Mouse (Mus musculus) thymus, adult 18-20 months (tissue): ENCODE data around the gene Apoc1.
A peak's percentile ranks its signal among the peaks of the same experiment; 100 is the strongest.

ENCODE experiments used
- DNase-seq, 2 experiments: peaks; one replicate each; pipeline ENCODE4 v3.0.0; 2022; ENCODE audit warnings: mixed read lengths in 2 of 2

Gene Apoc1

DNA sequence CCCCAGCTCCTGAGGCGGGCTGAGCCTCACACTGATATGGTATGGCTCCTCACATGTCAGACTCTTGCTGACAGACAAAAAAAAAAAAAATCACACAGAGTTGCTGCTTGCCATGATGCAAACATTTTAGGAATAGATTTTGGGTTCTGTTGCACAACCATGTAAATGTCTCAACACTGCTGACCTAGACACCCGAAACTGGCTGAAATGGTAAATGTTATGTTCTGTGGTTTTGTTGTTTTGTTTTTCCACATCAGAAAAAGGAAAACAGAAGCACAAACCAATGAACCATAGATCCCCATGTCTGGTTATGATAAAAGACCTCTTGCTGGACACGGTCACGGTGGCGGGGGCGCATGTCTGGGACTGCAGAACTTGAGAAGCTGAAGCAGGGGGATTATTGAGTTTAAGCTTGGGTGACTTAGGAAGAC, 8.7 kb downstream of the Apoc1 start:
- no peak for DNase-seq

DNA sequence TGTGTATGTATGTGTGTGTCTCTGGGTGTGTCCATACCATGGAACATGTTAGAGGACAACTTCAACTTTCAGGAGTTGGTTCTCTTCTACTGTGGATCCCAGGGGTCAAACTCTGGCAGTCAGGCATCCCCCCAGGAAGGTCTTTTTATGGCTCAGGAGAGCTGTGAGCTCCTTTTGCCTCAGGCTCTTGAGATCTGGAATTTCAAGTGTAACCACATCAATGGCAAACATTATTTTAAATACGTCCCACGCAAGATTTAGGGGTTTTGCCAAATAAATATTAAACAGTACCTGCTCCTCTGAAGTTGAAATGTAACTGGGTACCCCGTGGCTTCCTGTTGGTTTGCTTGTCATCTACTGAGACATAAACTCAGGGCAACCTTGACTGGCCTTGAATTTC, 9.5 kb downstream of the Apoc1 start:
- no peak for DNase-seq

DNA sequence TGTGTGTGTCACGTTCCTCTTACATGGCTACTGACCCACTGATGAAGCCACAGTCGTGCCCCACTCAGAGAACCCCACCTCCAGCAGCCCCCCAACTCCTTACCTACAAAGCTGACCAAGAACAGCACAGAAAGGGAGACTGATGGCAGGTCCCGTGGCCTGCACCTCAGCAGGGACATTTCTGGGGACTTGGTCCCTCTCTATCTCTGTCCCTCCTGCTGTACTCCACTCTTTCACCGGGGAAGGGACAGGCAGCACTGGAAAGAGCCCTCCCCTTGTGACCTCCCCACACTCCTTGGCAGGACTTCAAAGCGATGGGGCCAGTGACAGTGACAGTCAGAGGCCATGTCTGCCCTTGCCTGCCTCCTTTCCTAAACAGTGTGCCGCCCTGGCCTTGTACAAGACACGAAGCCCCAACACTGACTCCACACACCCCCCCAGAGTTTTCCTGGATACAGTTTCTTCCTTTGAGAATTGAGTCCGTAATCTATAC, 11.2 kb downstream of the Apoc1 start, which contains the start of the genes Gm44805 and Apoc4:
Gm44805 (minus strand) TSS at position 222 of the 493 bp plus-strand sequence.
Apoc4 (minus strand) TSS at position 278 of the 493 bp plus-strand sequence.
- DNase-seq: no peak

DNA sequence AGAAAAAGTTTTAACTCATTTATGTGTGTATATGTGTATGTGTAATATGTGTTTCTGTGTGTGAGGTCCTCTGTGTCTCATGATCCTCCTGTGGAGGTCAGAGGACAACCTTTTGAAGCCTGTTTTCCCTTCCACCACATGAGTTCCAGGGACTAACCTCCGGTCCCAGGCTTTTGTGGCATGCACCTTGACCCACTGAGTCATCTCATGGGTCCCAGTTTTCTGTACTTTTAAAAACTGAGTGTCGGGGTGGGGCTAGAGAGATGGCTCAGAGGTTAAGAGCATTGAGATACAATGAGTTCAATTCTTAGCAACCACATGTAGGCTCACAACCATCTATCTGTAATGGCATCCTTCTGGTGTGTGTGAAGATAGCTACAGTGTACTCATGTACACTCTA, 11.8 kb downstream of the Apoc1 start:
- no peak for DNase-seq

DNA sequence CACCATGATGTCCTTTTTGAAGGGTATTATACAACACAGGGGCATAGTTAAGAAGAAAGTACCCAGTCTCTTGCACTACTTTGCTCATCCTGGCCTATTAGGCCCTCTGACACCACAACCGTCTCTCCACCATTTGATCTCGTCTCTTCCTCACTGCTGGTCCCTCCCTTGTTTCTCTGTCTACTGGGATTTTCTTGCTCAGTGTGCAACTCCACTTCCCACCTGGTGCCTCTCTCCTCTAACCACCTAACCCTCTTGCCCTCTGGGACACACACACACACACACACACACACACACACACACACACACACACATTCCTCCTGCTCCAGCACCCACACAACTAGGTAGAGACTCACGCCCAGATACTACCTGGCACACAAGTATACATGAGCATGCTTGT, 13.6 kb downstream of the Apoc1 start:
- no peak for DNase-seq

DNA sequence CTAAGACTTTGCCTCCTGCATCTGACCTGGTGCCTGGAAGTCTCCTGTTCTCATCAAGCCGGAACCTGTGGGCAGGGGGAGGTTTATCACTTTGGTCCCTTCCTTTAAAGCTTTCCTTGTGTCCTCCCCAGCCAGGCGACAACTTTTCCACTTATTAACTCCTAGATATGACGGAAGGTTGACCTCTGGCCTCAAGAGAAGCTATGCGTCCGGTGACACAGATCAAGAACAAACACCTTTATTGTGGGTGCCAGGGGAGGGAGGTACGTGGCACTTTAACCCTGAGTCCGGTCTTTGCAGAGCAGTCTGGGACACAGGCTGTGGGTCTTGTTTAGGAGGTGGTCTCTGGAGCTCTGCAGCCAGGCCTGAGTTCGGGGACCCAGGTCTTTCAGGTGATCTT, 14.6 kb downstream of the Apoc1 start, which contains the start of gene Apoc2:
Apoc2 (minus strand) TSS at position 70 of the 400 bp plus-strand sequence.
- no peak for DNase-seq

DNA sequence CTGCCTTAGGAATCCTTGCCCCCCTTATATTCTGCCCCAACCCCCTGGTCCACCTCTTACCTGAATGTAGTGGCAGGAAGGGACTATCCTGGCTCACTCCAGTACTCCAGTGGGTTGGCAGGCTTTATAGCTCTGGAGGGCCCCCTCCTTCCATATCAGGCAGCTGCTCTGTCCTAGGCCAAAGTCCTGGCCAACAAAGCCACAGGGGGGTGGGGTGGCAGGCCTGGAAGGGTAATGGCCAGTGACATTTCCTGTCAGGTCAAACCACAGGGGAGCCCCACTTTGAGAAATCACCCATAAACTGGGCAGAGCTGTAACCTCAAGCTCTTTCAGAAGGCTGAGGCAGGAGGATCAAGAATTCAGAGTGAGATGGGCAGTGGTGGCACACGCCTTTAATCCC, 15.8 kb downstream of the Apoc1 start:
- no peak for DNase-seq

DNA sequence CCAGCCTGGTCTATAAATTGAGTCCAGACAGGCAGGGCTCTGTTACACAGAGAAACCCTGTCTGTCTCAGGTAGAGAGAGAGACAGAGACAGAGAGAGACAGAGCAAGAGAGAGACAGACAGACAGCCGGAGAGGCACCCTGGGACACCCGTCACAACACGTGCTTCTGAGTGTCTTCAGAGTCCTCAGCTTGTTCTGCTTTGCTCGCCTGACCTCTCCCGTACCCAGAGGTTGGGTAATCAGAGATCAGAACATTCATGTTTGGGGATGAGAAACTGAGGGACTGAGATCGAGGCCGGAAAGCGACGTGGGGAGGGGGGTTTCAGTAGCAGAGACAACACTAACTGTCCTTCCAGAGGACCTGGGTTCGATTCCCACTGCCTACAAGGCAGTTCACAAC, 16.6 kb downstream of the Apoc1 start:
- no peak for DNase-seq

DNA sequence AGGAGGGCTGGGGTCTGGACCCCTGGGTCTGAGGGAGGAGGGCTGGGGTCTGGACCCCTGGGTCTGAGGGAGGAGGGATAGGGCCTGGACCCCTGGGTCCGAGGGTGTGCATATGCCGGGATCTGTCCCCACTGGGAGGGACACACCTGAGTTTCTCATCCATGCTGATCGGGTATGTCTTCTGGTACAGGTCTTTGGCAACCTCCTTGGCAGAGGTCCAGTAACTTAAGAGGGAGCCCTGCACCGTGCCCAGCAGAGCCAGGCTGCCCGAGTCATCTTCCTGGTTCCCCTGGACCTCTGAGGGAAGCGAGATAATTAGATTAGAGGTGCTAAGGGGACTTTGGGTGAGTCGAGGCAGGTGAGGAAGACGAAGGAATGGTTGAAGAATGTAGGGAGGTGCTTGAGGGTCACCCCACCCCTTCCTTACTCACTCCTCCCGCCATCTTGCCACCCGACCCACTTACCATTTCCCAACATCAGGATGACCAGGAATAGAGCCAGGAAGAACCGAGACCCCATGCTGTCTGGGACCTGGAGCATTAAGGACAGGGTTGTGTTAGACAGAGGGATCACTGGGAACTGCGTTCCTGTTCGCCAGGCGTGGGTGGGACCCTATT, 19.3 kb downstream of the Apoc1 start:
- no peak for DNase-seq

DNA sequence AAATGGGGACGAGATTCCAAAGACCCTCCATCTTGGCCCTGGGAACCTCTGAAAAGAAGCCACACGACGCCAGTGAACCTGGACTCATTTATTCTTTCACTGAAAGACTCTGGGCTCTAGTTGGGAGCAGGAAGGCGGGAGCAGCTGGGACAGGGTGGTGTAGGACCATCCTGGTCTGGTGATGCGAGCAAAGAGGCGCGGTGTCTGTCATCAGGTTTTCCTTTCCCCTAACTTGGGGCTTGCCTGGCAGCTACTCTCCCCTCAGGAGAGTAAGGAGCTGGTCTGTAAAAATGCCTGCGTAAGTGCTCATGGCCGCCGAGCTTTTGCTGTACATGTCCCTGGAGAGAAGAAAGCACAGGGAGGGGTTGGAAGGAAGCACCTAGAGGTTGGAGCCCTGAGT, 20.9 kb downstream of the Apoc1 start:
- no peak for DNase-seq

DNA sequence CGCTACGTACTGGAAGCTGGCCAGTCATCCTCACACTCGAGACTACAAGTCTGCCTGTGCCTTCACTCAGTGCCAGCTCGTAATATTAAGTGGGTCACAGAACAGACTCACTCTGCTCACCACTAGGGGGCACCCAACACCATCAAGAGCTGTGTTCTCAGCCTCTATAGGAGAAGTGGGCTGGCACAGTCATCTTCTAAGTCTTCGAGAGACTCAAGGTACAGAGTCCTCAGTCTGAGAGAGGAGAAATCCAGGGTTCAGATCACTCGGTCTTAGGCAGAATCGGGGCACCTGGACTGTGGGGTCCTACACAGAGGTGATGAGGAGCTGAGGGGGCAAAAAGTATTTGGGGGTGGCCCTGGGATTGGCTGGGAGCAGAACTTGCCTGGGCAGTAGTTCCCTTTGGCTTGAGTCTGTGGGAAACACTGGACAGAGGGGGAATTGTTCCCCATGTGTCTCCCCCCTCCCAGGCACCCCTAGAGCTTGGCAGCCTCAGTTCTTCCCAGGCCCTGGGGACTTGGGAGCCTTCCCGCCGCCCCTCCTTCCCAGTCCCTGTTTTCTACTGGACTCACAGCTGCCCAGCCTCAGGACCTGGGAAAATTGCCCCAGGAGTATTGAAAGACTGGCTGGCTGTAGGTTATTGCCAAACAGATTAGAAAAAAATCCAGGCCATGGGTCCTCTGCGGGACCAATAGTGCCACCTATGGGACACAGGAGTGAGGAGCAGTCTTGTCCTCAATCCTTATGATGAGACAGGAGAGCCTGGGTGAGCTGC, 23.3 kb downstream of the Apoc1 start:
- peak; percentile 64 to 79 for DNase-seq

DNA sequence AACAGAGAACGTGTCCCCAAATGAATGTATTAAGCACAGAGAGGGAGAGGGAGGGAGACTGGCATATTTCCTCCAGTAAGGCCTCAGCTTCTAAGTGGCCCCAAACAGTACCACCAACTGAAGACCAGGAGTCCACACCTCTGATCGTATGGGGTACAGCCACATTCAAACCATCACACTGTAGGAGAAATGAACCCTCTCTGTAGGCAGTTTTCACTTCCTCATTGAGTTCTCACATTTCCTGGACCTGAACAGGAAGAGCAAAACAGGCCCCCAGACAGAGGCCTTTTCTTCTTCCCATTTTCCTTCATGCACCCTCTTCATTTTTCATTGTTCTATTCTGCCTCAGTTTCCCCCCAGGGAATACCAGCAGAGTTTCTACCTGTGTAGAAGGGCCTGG, 25.0 kb downstream of the Apoc1 start:
- no peak for DNase-seq

DNA sequence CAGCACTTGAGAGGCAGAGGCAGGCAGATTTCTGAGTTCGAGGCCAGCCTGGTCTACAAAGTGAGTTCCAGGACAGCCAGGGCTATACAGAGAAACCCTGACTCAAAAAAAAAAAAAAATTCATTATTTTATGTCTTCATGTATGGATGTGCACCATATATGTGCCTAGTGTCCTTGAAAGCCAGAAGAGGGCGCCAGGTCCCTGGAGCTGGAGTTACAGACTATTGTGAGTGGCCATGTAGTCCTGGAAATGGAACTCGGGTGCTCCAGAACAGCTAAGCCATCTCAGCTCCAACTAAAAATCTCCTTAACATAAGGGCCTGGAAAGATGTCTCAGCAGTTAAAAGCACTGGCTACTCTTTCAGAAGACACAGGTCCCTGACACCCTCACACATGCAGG, 25.7 kb downstream of the Apoc1 start:
- DNase-seq: no peak

DNA sequence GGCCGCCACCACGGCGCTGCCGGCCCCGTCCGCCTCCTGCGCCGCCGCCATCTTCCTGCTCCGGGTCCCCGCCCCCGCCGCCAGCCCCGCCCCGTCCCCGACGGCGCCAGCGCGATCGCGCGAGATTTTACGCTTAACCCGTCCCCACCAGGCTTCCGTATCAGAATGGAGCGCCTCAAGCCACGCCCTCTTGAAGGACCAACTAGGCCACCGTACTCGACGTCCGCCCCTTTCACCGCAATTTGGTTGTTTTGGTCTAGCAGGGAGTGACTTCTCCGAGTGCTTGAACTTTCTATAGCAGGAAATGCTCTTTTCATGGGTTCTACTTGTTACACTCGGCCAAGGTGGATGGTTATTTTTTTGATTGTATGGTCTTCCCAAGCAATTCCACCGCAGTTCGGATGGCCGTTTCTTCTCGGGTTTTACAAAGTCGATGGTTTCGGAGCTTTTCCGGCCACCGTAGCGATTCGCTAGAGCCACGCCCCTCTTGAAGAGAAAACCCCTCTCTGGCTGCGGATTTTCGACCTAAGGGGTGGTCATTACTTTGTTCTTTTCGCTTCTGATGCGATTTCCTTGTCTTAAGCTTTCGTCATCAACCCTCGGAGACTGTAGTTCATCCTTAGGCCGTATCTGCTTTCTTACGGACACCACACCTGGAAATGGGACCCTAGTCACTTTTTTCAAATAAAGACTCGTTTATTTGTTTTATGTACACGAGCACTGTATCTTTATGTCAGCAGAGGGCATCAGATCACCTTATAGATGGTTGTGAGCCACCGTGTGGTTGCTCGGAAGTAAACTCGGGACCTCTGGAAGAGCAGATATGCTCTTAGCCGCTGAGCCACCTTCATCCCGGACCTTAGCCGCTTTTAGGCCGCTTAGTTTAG, 27.3 kb downstream of the Apoc1 start, which contains the start of gene Clptm1:
Clptm1 (minus strand) TSS at position 79 of the 887 bp plus-strand sequence.
- DNase-seq: peak; percentile 92 to 96

DNA sequence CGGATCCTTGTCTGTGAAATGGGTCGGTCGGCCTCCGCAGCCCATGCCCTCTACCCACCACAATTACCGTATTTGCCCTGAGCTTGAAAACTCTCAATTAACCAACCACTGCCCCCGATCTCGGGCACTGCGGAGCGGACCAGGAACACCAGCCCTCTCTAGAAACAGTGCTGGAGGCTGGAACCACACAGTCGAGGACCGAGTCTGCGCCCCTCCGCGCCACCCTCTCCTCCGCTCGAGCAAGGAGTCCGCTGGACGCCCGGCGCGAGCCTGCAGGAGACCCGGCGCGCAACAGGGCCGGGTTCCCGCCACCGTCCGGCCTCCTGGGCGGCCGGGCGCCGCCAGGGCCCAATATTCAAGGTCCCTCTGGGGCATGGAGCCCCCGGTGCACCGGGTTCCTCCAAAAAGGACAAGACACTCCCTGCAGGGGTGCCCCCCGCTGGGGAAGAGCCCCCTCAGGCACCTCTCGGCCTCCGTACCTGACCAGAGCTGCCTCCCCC, 28.0 kb downstream of the Apoc1 start:
- no peak for DNase-seq

DNA sequence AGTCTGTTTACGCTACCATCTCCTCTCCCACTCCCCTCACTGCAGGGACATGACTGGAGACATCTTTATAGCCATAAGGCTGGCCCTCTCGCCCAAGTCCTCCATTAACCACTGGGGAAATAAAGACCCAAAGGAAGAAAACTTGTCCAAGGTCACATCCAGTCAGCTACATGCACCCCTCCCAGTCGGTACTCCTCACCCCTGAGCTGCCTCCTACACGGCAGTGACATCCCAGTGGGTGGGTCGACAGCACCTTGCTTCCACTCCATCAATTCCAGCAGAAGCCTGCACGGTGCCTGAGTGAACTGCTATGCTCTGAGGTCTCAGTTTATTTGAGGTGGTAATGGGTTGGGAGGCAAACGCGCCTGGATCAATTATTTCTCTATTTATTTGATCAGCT, 28.5 kb downstream of the Apoc1 start:
- DNase-seq: peak; percentile 9 to 11

DNA sequence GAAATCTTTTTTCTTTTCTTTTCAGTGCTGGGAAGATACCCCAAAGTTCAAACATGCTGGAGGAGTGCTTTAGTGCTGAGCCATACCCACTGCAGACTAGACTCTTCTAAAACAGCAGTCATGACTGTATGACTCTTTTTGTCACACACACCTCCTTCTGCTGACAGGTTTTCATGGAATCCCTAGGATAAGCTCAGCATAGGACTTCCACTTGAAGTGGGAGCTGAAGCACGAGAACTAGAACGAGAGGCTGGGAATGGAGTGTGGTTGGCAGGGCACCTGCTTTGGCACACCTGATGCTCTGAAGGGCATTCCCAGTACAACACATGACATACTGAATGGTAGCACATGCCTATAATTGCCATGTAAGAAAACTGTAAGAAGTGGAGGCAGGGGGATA, 39.8 kb downstream of the Apoc1 start:
- no peak for DNase-seq

DNA sequence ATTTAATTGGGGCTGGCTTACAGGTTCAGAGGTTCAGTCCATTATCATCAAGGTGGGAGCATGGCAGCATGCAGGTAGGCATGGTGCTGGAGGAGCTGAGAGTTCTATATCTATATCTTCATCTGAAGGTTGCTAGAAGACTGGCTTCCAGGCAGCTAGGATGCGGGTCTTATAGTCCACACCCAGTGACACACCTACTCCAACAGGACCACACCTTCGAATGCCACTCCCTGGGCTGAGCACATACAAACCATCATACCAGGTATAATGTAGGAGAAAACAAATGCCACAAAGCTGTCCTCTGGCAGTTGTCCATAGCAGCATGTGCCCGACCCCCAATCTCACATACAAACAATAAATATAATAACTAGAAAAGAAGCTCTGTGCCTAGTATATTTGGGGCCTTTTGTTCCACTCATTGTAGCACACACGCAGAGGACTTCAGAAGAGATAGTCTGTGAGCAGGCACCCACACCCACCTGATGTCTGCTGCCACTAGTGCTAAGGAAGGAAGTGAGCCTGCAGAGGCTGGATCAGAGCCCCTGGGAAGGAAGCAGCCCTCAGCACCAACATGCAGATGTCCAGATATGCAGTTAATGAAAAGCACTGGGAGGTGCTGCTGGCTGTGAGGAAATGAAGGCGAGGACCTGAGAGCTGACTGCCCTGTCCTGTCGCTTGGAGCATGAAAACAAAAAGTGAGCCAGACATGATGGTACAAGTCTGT, 41.2 kb downstream of the Apoc1 start:
- no peak for DNase-seq

DNA sequence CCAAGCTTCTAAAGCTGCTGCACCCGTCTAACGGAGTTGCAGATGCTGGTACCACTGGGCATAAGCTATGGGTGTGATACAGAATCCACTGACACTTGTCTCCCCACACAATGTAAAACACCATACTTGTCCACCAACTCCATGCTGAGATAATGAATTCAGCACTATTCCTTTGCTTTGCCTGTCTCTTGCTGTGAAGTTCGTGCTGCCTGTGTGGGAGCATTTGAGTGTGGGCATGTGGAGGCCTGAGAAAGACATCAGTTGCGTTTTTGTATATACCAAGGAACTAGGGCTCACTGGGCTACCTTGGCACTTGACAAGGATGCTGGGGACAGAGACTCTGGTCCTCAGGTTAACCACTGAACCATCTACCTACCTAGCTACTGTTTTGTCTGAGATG, 51.2 kb downstream of the Apoc1 start:
- DNase-seq: no peak
